Mouse (Mus musculus) layer of hippocampus, adult 9-11 months (tissue): ENCODE results near the gene Zfp277.

Experiments
- DNase-seq: peaks from one replicate; pipeline ENCODE4 v3.0.0; 2022

The Zfp277 gene

DNA sequence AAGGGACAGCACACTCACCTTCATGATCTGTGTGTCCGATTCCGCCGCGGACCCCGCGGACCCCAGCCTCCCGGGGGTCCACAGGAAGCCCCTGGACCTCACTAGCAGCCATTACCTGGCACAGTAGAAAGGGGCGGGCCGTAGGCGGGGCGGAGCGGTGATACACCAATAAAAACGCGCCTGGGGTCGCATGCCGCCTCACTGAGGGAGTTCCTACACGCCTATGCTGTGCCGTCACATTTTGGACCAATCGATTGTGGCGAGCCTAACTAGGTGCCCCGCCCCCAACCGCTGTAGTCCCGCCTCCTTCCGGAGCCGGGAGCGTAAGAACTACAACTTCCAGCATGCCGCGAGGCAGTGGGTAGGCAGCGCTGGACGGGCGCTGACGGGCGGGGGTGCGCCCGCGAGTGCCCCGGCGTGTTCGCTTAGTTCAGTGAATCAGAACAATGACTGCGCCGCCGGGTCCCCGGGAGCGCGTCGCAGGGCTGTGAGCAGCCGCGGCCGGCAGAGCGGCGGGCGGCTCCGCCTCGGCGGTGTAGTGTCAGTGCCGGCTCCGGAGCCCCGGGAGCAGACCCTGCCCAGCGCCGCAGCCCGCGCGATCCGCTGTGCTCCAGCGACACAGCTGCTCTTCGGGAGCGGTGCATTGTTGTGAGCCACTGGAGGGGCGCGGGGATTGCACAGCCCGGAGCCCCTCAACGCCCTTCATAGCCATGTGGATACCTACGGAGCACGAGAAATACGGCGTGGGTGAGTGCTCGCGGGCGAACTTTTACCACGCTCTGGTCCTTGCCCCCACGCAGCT, at the start of gene Zfp277, which contains the start of gene Dock4:
TSS of gene Zfp277 (minus strand) at position 255 of the 802 bp plus-strand sequence.
TSS of gene Dock4 (plus strand) at position 305 of the 802 bp plus-strand sequence.
- peak; percentile 100 for DNase-seq

DNA sequence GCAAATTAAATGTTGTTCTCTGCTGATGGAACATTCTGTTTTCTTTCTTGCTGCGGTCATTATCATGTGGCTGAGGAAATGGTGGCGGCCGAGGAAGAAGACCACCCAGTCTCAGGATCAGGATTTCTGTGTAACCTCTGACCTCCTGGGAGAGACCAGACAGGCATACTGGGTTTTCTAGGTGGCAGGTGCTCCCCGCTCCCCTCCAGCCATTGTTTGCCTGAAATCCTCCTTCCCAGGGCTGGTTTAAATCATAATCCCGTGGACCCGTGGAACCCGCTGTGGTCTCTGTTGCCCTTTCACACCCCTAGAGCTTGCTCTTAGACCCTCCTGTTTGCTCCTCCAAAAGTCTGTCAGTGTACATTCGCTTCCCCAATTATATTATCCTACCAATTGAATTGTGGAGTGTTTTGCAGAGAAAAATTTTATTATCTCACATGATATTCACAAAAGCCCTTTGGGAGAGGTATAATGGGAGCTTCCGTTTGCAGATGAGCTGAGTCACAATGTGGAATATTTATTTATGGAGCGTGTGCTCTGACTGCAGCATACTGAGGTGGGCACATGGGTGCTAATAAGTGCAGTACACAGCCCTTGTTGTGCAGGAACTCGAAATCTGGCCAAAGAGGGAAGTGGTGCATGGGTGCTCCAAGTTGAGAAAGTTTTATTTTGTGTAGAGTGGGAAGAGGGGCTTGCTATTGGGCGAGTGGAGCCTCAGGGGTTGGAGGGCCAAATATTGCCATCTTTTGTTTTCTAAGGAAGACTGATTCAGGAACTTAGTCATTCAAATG, 40.5 kb upstream of the Zfp277 start:
- no peak for DNase-seq

DNA sequence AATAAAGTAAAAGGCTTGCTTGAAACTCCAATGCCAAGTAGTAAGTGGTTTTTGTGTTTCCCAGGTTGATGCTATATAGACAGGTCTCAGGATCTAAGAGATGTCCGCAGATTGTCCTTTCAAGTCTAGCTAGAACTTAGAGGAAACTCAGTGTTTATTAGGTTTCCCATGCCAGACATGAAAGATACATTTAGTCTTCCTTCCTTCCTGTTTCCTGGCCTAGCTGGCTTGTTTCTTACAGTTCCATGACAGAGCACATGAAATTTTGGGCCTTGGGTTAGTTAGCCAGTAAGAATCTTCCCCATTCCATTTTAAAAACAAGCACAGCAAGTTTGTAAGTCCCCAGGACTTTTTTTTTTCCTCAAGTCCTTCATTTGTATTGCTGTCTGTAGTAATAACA, 39.5 kb upstream of the Zfp277 start:
- DNase-seq = no peak

DNA sequence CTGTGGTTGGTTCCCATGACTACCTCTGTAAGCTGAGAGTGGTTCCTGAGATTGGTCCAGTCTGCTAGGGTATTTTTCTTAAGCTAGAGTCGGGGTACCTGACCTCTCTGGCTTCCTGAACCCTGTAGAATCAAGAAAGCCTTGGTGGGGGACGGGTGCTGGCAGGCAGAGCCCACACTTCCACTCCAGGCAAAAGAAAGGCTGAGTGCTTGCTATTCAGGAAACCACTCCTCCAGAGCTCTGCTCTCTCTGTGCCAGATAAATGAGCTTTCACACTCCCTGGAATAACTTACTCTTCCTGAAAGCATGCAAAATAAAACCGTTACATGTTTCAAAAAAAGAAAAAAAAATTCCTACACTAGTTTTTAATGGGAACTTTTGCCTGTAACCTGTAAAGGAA, 38.5 kb upstream of the Zfp277 start:
- no peak for DNase-seq

DNA sequence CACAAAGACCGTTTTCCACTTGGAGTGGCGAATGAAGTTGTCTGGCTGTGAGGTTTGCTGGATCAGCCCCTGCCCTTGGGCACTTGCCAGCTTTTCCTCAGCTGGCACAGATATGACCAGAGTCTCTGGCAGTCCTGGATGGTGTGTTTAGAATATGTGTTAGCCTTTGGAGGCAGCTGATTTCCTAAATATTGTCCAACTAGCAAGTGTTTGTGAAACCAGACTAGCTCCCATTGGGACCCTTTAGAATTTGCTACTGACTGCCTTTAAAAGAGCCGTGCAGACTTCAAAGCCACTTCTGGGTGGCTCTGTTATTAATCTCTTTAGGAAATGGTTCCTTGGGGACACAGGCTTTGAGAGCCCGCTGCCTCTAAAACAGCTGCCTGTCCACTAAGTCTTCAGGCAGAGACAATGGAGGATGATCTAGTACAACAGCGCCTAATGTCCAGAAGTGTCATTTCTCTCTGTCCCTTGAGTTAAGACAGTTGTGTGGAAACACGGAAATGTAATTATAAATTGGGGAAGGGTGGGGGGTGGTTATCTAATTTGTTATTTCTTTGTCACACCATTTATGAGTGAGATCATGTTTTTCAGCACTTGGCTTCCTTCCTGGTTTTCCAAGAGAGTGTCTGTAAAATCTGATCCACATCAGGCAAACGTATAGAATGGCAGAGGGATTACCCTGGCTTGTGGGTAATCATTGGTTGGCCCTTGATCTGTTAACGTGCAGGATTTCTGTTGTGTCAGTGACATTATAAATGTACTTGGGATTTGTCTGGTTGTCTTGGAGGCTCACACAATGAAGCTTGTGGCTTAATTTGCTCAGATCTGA, 32.1 kb upstream of the Zfp277 start:
- no peak for DNase-seq

DNA sequence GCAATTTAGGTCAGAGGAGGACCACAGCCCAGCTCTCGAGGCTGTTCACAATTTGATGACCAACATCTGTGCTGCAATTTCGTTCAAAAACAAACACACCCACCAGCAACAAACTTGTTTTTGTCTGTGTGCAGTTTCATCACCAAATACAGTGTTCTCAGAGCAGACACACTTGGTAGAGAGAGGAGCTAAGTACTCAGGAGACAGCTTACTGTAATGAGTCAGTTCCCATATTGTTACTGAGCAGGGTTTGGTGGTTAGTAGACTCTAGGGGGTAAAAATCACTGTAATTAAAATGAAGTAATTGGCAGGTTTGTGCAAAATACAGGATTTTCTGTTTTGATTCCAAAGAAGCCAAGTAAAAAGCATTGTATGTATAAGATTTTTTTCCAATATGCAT, 28.0 kb upstream of the Zfp277 start:
- DNase-seq = no peak

DNA sequence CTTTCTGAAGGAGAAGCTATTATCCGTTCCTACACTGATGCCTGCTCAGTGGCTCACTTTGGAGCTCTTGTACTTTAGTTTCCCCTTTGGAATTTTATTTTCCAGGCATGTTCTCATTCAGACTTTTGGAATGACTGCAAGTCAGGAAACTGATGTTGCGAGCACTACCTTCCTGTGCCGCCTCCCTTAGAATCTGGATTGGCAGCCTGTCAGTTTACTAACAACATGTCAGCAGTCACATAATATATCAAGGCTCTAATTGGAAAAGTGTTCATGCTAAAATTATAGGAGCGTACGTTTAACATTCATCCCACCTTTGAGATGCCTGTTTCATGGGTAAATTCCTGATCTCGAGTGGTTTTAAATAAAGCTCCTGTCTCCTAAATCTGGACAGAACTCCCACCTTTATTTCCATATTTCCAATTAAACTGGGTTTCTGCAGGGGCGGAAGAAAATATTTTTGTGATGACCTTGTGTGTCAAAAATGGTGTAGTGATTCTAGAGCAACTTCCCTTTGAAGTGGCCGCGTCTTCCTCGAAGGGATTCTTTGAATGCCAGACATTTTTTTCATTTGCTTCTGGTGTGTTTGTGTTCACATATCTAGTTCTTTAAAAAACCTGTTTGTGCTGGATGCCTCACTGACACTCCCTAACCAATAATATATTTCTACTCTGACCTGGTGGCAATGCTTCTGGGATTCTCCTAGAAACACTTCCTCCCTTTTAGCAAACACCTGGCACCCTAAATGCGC, 26.1 kb upstream of the Zfp277 start:
- no peak for DNase-seq

DNA sequence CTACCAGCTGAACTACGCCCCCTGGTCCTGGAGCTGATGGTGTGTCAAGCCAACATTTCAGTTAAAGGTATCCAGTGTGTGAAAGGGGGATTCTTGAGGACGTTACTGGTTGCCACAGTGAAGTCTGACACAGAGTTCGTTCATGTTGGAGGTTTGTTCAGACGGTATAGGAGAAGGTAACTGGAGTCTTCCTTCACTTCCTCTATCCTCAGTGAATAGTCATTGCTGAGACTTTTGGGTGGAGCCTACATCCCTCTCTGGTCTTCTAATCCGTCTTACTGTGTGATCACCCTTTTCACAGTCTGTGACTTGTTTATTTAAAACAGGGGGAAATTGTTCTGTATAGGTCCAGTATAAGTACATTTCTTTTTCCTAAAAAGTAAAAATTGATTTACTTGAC, 23.3 kb upstream of the Zfp277 start:
- DNase-seq = no peak

DNA sequence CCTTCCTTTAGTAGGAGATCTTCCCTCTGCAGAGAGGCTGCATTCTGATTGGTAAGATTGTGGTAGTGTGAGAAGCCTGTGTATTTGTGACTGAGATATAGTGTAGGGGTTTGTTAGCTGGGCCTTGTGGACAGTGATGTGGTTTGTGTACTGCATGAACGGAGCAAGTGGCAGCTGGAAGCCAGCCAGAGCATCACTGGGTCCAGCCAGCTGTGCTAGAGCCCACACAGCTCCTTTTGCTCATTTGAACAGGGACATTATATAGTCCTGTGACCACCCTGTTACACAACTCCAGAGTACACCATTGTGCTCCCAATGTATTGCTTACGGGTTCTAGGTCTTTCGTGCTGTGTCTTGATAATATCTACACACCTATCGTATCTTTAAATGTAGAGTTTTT, 22.5 kb upstream of the Zfp277 start:
- peak; percentile 80 for DNase-seq

DNA sequence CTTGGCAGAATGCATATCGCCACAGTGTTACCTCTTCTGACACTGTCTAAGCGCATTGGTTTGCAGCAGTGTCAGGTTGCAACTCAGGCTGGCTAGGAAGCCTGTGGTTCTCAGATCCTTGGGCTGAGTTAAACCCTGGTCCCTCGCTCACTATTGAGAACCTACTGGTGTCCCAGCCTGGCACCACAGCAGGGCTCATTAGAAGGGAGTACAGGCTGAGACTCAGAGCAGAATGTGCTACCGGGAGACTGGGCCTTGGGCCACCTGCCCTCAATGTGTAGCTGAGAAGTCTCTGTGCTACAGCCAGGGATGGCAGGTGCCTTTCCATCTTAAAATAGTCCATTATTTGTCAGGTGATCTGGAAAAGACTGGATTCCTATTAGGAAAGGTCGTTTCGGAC, 18.6 kb upstream of the Zfp277 start:
- DNase-seq = peak; percentile 54

DNA sequence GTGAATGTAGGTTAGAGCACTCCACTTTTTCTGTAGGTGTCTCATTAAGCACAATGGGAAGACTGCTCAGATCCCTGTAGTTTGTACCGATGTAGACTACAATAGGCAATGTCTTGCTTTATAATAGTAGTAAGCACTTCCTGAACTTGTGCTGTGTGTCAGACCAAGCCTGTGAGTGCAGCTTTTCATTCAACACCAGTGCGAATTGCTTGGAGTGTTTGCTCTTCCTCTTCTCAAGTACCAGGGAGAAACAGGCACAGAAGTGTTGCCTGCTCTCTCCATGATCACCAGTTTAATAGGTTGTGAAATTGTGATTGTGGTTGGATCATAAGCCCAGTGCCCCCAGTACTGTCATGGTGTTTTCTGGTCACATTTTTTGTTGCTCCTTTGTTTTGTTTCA, 18.1 kb upstream of the Zfp277 start:
- DNase-seq = no peak

DNA sequence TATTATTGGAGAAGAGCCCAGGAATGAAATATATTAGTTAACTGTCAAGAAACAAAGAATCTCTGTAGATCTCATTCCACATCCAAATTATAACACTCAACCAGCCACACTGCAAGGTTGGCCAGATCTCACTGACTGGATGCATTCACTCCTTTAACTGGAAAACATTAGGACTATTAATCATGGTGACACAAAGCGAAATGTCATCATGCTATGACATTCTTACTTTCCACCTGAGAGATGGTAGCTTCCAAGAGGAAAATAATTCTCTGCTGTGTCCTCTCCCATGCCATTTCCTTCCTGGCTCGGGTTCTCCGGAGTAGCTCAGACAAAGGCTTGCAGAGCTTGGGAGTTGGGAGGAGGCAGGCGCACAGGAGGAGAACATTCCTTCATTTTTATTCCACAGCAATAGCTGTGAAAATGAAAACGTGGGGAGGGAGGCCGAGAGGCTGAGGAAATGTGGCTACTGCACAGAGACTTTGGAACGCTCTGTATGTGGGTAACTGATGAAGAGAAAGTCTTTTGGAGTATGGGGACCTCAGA, 17.1 kb upstream of the Zfp277 start:
- no peak for DNase-seq

DNA sequence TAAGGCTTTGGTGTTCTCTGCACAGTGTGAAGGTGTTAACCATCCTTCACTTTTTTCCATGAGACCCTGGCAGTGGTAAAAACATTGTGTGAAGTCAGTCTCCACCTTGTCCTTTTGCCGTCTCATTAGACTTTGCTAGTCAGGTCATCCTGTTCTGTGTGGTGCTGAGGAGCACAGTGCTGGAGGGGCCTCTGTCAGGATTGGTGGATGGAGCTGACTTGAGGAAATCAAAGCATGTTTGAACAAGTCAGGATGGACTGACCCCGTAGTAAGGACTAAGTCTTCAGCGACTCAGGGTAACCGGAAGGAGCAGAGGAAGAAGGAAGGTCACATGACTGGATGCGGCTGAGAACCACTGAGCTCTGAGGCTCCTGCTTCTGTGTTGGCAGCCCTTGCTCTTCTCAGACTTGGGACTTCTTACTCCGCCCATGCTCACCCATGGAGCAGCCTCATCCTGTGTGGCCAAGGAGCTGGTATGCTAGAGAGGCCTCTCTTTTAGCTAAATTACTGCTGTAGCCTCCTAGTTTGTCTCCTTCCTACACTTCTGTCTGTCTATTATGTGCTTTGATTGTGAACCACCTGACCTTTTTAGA, 14.1 kb upstream of the Zfp277 start:
- no peak for DNase-seq

DNA sequence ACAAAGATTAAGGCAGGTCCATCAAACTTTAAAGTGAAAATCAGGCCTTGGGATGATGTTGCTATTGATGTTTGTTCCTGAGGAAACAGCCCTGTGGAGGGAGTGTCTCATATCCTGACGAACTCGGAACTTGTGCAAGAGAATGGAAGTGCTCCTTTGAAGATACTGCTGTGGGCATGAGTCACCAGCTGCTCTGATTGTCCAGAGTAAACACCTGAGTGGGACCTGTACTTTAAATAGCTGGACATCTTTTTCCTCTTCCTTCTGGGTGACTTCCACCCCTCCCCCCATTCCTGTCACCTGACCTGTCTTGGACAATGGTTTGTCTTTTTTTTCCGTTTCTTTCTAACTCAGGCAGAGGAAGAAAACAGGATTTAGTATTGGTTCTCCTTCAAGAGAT, 13.3 kb upstream of the Zfp277 start:
- DNase-seq = no peak

DNA sequence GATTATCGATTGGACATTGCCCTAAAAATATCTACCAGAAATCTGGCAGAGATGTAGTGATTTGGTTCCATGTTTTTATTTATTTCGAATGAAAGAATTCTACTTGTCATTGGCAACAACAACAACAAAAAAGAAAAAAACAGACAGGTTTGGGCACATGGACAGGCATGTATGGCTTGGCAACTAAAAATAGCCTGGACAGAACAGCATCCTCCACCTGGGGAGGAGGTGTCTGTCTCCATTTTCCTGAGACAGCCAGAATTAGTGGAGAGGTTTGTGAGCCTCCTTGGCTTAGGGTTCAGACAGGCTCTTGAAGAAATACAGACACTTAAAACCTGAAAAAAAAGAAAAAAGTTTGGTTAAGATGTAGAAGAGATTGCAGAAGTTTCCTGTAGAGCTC, 10.8 kb upstream of the Zfp277 start:
- no peak for DNase-seq

DNA sequence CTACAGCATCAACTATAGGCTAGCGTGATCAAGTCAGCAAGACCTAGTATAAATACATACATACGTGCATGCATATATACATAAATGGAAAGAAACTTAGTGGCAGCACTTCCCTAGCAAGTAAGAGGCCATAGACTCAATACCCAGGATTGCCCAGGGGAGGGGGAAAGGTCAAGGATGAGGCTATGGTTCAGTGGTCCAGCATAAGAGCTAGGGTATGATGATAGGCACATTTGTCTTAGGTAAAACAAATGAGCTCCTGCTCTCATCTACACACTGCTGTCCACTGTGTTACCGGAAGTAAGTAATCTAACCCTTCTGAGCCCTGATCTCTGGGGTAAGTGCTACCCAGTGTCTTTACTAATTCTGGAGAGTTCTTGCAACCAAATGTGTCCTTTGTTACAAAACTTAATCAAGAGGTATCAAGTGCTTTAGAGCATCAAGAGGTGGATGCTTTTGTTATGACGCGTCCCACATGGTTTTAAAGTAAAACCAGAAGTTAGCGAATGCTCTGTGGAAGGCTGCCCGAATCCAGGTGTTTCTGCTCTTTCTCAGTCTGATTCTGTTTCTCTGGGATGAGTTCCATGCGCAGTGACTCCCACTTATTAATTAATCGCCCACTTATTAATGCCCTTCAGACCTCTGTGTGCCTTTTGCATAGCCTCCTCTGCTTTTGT, 3.6 kb upstream of the Zfp277 start:
- no peak for DNase-seq

DNA sequence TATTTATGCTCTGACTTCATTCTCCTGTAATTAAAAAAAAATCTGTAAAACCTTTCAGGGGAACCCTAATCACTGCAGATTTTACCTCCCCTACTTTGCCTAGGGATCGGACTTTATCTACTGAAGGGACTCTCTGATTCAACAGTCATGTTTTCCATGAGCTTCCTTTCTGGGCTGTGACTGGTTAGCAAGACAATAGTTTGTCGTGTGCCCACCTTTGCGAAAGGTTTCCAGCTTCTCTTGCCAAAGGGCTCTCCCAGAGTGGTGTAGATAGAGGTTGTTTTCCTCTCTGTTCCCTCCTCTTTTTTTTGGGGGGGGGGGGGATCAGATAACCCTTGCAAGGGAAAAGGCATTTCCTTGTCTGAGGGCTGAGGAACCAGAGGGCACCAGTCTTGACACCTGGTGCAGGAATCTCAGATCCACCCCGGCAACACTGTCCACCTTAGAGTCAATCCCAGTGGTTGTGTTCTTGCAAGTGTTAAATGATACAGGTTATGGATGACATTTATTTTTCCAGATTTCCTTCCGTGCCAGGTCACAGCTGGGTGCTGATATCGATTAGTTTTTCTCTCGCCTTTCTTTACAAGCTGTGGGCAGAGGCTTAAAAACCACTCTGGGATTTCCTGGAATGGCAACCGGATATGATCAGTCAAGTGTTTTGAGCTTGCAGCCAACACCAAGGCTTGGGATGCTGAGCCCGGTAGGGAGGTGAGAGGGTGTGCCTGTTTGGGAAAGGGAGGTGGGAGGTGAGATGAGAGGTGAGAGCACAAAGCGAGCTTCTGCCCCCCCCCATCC, 2.1 kb upstream of the Zfp277 start:
- DNase-seq = no peak

DNA sequence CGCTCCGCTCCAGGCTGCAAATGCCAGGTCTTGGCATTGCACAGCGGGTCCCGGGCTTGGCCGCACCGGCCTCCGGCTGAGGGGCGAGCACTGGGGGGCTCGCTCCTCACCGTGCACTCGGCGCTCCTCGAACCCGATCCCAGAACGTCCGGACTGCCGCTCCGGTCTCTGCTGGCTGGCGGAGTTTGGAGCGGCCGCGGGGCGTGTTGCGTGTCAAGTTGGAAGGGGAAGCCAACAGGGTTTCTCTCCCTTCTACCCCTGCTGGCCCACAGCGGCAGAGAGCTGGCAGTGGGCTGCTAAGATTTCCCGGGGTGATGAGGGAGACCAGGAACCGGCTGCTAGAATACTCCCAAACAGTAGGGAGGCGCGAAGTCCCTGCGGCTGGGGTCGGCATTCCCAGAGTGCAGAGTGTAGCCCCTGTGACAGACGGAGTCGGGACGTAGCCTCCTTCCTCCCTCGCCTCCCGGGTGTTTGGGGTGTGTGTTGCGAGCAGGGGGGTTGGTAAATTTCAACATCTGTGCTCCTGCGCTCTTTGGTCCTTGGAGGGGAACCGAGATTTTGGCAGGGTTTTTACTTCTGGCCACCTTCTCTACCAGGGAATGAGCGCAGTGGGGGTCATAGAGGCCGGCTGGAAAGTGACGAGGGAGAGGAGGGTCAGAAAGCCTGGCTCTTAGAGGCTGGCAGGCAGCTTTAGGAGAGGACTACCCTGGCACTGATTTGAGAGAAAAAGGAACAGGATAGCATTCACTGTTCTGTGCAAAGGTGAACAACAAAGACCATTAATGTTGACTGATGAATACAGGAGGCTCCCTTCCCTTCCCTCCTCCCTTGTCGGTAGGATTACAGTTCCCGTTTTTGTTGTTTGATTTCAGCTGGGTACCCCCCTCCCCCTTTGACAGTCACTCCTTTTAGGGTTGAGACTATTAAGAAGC, 1.0 kb upstream of the Zfp277 start:
- DNase-seq = peak; percentile 33

DNA sequence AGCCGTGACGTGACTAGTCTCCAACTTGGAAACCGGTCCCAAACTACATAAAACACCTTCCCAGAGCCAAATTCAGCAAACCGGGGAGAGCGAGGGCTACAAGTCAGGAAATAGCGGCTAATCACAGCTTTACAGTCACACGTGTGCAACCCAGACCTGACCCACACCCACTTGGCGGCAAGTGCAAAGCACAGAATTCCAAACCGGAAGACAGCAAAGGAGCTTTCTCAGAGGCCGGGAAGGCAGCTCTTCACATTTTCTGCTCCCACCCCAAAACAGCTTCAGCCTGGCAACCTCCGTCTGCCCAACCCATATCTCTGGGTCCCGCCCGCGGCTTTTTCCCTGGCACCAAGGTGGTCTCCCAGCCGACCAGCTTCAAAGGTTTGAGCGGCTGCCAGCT, 496 bp downstream of the Zfp277 start:
- no peak for DNase-seq
